Mouse (Mus musculus) cortical plate, adult 2 months (tissue): ENCODE measurements around the gene Tiparp. TPM values are rescaled to one million over a fixed set of nuclear protein-coding genes. Genes with fewer than 3 reads are reported as not detected.

ENCODE experiments used
- H3K27ac ChIP-seq: fragments of 200-500 bp; 2 replicates; pipeline ENCODE4 v1.5.1; 2012; ENCODE audit warnings: low read length, control low read depth, inconsistent platforms; ENCODE audit not compliant: insufficient read depth
- H3K4me1 ChIP-seq: fragments of 200-500 bp; 2 replicates; pipeline ENCODE4 v1.6.1; 2011; ENCODE audit warnings: low read length; ENCODE audit not compliant: control insufficient read depth, insufficient read depth
- H3K4me3 ChIP-seq: fragments of 200-500 bp; 2 replicates; pipeline ENCODE4 v1.5.1; 2011; ENCODE audit warnings: mild to moderate bottlenecking, low read length, control low read depth; ENCODE audit not compliant: insufficient read depth
- CTCF ChIP-seq: fragments of 200-500 bp; IDR thresholded peaks from 2 replicates; pipeline ENCODE4 v1.5.1; 2011; ENCODE audit warnings: mild to moderate bottlenecking, control low read depth, low read length; ENCODE audit not compliant: insufficient read depth; ENCODE audit errors: extremely low read depth
- POLR2A ChIP-seq: fragments of 200-500 bp; IDR thresholded peaks from 2 replicates; pipeline ENCODE4 v1.6.1; 2011; ENCODE audit warnings: mild to moderate bottlenecking, low read length, control low read depth; ENCODE audit not compliant: insufficient read depth; ENCODE audit errors: extremely low read depth
- polyA plus RNA-seq: library from polyadenylated mRNA; depleted of rRNA; stranded (reverse); fragments of >200 nt; gene quantifications from 2 replicates; pipeline ENCODE4 v1.2.3, GENCODE M21; 2012

The Tiparp gene
- polyA plus RNA-seq, 1 experiment: 8.2 TPM

- H3K4me1 ChIP-seq: no peaks in the 10 kb centered on the region
- no peak for TF ChIP-seq CTCF
- TF ChIP-seq POLR2A: no peak
- H3K4me3 ChIP-seq: no peak overlapping the region
- no peak overlapping the region for H3K27ac ChIP-seq
These were observed 21.6 kb downstream of the Tiparp start for GRCm38 (mm10) chr3:65549785-65550184.

GRCm38 (mm10) chr3:65551065-65551464 lies 22.9 kb downstream of the Tiparp start:
- Histone ChIP-seq H3K27ac (no peak overlapping the region), H3K4me3 (no peak overlapping the region), H3K4me1 (no peaks in the 10 kb centered on the region)
- no peak for TF ChIP-seq POLR2A
- TF ChIP-seq CTCF: no peak

DNA sequence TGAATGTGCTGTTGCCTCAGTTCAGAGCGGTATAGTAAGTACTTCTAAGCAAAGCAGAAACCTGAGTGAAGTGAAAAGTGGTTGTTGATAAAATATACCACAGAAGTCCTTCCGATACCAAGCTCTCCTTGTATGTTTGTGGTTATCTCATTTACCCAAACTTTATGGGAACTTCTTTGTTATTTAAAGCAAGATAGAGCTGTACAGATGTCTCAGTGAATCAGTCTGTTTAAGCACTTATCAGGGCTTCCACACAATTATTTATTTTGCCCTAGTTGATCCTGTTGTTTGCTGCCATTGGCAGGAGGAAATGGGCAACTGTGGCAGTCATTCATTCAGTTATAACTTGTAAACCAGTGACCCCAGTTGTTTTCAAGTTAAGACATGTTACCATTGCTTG lies 26.4 kb downstream of the Tiparp start:
- peaks cover 2% of the 10 kb centered on the region; the same call in 1 of the 2 replicates for H3K4me1 ChIP-seq
- H3K27ac ChIP-seq: no peak overlapping the region
- no peak overlapping the region for H3K4me3 ChIP-seq
- TF ChIP-seq CTCF: no peak
- TF ChIP-seq POLR2A: no peak

GRCm38 (mm10) chr3:65558679-65559078 lies 30.5 kb downstream of the Tiparp start:
- Histone ChIP-seq H3K4me3 (no peak overlapping the region), H3K27ac (no peak overlapping the region), H3K4me1 (peaks cover 2% of the 10 kb centered on the region; the same call in 1 of the 2 replicates)
- TF ChIP-seq POLR2A: no peak
- no peak for TF ChIP-seq CTCF

DNA sequence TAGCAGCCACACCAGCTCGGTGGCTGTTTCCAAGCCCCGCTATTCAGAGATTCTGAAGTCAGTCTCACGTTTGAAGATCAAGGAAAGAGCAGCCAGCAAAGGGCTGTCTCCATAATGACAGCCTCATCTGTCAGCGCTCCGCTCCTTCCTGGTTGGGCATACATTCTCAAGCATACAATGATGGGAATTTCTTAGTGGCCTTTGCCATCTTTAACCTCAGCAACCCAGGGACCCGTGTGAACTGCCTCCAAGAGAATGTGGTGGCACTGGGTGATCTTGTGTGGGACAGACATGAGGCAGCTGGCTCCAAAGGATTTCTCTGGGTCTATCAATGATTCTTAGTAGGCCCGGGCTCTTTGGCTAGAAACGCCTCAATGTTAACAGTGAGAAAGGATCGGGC lies 34.0 kb downstream of the Tiparp start:
- Histone ChIP-seq H3K27ac (no peak overlapping the region), H3K4me1 (peaks cover 2% of the 10 kb centered on the region), H3K4me3 (no peak overlapping the region)
- TF ChIP-seq CTCF: no peak
- no peak for TF ChIP-seq POLR2A

- H3K4me1 ChIP-seq: peaks cover 2% of the 10 kb centered on the region
- TF ChIP-seq CTCF: no peak
These were observed 34.5 kb downstream of the Tiparp start for GRCm38 (mm10) chr3:65562694-65563093.

GRCm38 (mm10) chr3:65563926-65564624 lies 35.9 kb downstream of the Tiparp start:
- Histone ChIP-seq H3K4me3 (no peak overlapping the region), H3K4me1 (no peaks in the 10 kb centered on the region; the same call in 1 of the 2 replicates), H3K27ac (no peak overlapping the region)
- TF ChIP-seq POLR2A: no peak
- no peak for TF ChIP-seq CTCF

More at GRCm38 (mm10) chr3:65562694-65563093, 34.5 kb downstream of the Tiparp start:
- no peak overlapping the region for H3K27ac ChIP-seq
- H3K4me3 ChIP-seq: no peak overlapping the region

DNA sequence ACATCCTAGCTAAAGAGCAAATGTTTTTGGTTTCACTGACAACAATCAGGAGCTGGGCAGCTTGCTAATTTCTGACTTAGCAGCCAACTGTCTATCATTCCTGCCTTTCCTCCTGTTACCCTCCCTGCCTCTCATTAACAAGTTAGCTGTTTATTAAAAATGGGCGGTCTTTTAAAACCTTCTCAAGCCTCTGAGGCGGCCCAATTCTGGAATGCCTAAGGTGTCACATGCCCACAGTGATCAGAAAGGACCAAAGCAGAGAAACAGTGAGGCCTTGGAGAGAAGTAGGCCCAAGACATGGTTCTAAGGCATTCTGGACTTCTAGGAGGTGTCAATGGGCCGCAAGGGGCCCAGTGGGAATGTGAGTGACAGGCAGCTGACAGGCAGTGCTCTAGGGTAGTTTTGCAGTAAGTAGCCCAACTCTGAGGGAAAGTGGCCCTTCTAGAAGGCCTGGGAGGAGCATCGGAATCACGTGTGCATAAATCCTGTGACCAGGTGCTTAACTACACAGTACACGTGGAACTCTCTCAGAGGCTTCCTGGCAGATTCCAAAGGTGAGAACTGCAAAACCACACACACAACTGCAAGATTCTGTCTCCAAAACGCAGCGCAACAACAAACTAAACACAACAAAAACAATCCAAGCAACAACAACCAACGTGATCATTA lies 37.6 kb downstream of the Tiparp start:
- TF ChIP-seq POLR2A (no peak), CTCF (no peak)
- no peak overlapping the region for H3K4me3 ChIP-seq

DNA sequence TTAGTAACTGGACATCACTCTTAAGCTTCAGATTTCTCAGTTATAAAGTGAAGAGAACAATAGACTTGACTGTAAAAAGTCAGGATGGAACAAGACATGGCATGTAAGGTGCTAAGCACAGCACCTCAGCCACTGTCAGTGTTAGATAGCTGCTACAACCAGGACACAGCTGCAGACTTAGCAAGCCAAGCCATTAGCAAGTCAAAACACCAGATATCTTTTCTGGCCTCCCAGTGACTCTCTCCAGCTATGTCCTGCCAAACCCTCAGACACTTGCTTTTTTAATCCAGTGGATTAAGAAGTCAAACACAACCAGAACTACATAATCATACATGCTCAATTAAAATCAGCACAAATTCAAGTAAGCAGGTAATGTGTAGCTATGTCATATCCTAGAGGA lies 41.7 kb downstream of the Tiparp start:
- H3K4me1 ChIP-seq: no peaks in the 10 kb centered on the region
- no peak for TF ChIP-seq CTCF
- TF ChIP-seq POLR2A: no peak
- no peak overlapping the region for H3K27ac ChIP-seq
- no peak overlapping the region for H3K4me3 ChIP-seq

More for the DNA sequence above, 37.6 kb downstream of the Tiparp start:
- Histone ChIP-seq H3K4me1 (no peaks in the 10 kb centered on the region; the same call in 1 of the 2 replicates), H3K27ac (no peak overlapping the region)

- TF ChIP-seq CTCF (no peak), POLR2A (no peak)
These were observed 45.3 kb downstream of the Tiparp start for GRCm38 (mm10) chr3:65573516-65573915.

More at GRCm38 (mm10) chr3:65573516-65573915, 45.3 kb downstream of the Tiparp start:
- no peaks in the 10 kb centered on the region for H3K4me1 ChIP-seq
- no peak overlapping the region for H3K27ac ChIP-seq
- no peak overlapping the region for H3K4me3 ChIP-seq
